Mouse (Mus musculus) spleen, adult 2 months (tissue): ENCODE data around the gene Memo1.

ENCODE experiments used
- CTCF ChIP-seq: fragments of 200-500 bp; IDR thresholded peaks from 2 replicates; pipeline ENCODE4 v1.5.1; 2011; ENCODE audit warnings: mild to moderate bottlenecking, inconsistent platforms; ENCODE audit not compliant: insufficient read depth, insufficient read length, insufficient replicate concordance; ENCODE audit errors: extremely low read depth
- POLR2A ChIP-seq: fragments of 200-500 bp; IDR thresholded peaks from 2 replicates; pipeline ENCODE4 v1.6.1; 2011; ENCODE audit warnings: low read depth, low read length, inconsistent platforms

DNA sequence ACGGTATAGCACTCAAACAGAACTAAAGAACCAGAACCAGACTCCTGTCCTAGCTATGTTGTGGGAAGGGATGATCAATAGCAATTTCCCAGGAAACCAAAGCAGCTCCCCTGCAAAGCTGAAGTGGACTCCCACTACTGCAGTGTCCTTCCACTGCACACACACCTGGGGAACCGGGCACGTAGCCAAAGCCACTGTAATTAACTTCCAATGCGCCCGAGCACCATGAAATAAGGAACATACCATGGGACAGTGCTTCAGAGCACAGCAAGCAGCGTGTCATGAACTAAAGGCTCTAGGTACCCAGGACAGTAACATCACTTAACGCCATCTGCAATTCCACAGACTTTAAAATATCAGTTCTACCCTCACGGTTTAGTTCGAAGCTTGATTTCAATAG lies 100.6 kb downstream of the Memo1 start:
- TF ChIP-seq CTCF: no peak
- no peak for TF ChIP-seq POLR2A
